Mouse (Mus musculus) neural tube, embryonic 14.5 days (tissue): ENCODE results near the gene Gjb4. TPM values are rescaled to one million over a fixed set of nuclear protein-coding genes. Genes with fewer than 3 reads are reported as not detected.

Source experiments
- ATAC-seq: fragments of 200-750 bp; cut with Nextera tagmentation; 2 replicates; pipeline ENCODE4 v1.8.0; 2017; ENCODE audit warnings: low read depth, mild to moderate bottlenecking, moderate TSS enrichment, moderate library complexity
- H3K27ac ChIP-seq: fragments of 300-500 bp; sonication (generic); 2 replicates; pipeline ENCODE4 v1.5.1; 2014; ENCODE audit warnings: low read depth, mild to moderate bottlenecking, control low read depth, low read length, moderate library complexity, mixed read lengths
- H3K27me3 ChIP-seq: fragments of 300-500 bp; sonication (generic); 2 replicates; pipeline ENCODE4 v1.6.1; 2014; ENCODE audit warnings: low read length; ENCODE audit not compliant: control insufficient read depth, insufficient read depth
- H3K36me3 ChIP-seq: fragments of 300-500 bp; sonication (generic); 2 replicates; pipeline ENCODE4 v1.6.1; 2014; ENCODE audit warnings: low read length, mixed read lengths; ENCODE audit not compliant: control insufficient read depth, insufficient read depth
- H3K4me1 ChIP-seq: fragments of 300-500 bp; sonication (generic); 2 replicates; pipeline ENCODE4 v1.6.1; 2014; ENCODE audit warnings: low read length; ENCODE audit not compliant: control insufficient read depth, insufficient read depth
- H3K4me2 ChIP-seq: fragments of 300-500 bp; sonication (generic); 2 replicates; pipeline ENCODE4 v1.6.1; 2014; ENCODE audit warnings: mild to moderate bottlenecking, low read depth, low read length, control low read depth
- H3K4me3 ChIP-seq: fragments of 300-500 bp; sonication (generic); 2 replicates; pipeline ENCODE4 v1.5.1; 2014; ENCODE audit warnings: low read depth, low read length, control low read depth, mixed read lengths
- H3K9ac ChIP-seq: fragments of 300-500 bp; sonication (generic); replicated peaks from 2 replicates; pipeline ENCODE4 v1.6.1; 2014; ENCODE audit warnings: low read depth, mild to moderate bottlenecking, control low read depth, low read length, mixed read lengths
- H3K9me3 ChIP-seq: fragments of 300-500 bp; sonication (generic); 2 replicates; pipeline ENCODE4 v1.6.1; 2016; ENCODE audit warnings: low read length; ENCODE audit not compliant: control insufficient read depth
- WGBS: fragments of 180-500 bp; shearing (Covaris S2); extraction: QIAGEN DNeasy Blood & Tissue Kit; methylation state at CpG from one replicate; pipeline ENCODE4 v1.1.7; 2014; 5-methylcytosine and 5-hydroxymethylcytosine counted together
- polyA plus RNA-seq: library from polyadenylated mRNA; unstranded; fragments of >200 nt; fragmentation: Nextera tagmentation; extraction: Ambion mirVana; gene quantifications from 2 replicates; pipeline ENCODE4 v1.2.1, GENCODE M21; 2014

The Gjb4 gene
- polyA plus RNA-seq, 1 experiment from 2014 or later = not detected

- Histone ChIP-seq H3K27me3 (no peaks in the 10 kb centered on the region), H3K9ac (no peak within 1 kb of the TSS), H3K36me3 (no peaks in the 10 kb centered on the region), H3K4me3 (no peak within 1 kb of the TSS), H3K9me3 (no peaks in the 10 kb centered on the region), H3K4me1 (no peaks in the 10 kb centered on the region), H3K27ac (no peak within 1 kb of the TSS), H3K4me2 (no peak within 1 kb of the TSS)
- ATAC-seq = no peak
- 24% methylated on average over 5 of the region's 5 CpGs for WGBS
Measured at GRCm38 (mm10) chr4:127358018-127358417, 4.1 kb upstream of the Gjb4 start, which contains the start of gene Gjb5. TSS of gene Gjb5 (minus strand) at chr4:127358181.

- H3K4me3 ChIP-seq = no peak overlapping the region
- no peak overlapping the region for H3K9ac ChIP-seq
- ATAC-seq = no peak
- H3K36me3 ChIP-seq = no peaks in the 10 kb centered on the region
- no peak overlapping the region for H3K4me2 ChIP-seq
- H3K27ac ChIP-seq = no peak overlapping the region
- 75% methylated on average over 15 of the region's 15 CpGs for WGBS
- H3K9me3 ChIP-seq = no peaks in the 10 kb centered on the region
- no peaks in the 10 kb centered on the region for H3K27me3 ChIP-seq
- H3K4me1 ChIP-seq = no peaks in the 10 kb centered on the region
Measured at GRCm38 (mm10) chr4:127354506-127355485, 915 bp upstream of the Gjb4 start.

GRCm38 (mm10) chr4:127352594-127352993 lies 1.3 kb downstream of the Gjb4 start:
- no peak overlapping the region for H3K27ac ChIP-seq
- H3K36me3 ChIP-seq = no peaks in the 10 kb centered on the region
- no peak overlapping the region for H3K9ac ChIP-seq
- H3K4me3 ChIP-seq = no peak overlapping the region
- 15% methylated on average over 1 of the region's 1 CpGs for WGBS
- no peak overlapping the region for H3K4me2 ChIP-seq
- no peaks in the 10 kb centered on the region for H3K27me3 ChIP-seq
- H3K4me1 ChIP-seq = no peaks in the 10 kb centered on the region
- no peaks in the 10 kb centered on the region for H3K9me3 ChIP-seq
- ATAC-seq = no peak

- H3K4me2 ChIP-seq = no peak overlapping the region
- H3K36me3 ChIP-seq = no peaks in the 10 kb centered on the region
- no peak overlapping the region for H3K4me3 ChIP-seq
- no peak overlapping the region for H3K27ac ChIP-seq
- no peak overlapping the region for H3K9ac ChIP-seq
- no peaks in the 10 kb centered on the region for H3K27me3 ChIP-seq
- no peaks in the 10 kb centered on the region for H3K4me1 ChIP-seq
- no peak for ATAC-seq
- WGBS = 70% methylated on average over 4 of the region's 4 CpGs
- H3K9me3 ChIP-seq = no peaks in the 10 kb centered on the region
Measured at GRCm38 (mm10) chr4:127349560-127350300, 4.2 kb downstream of the Gjb4 start.

- H3K27me3 ChIP-seq = no peaks in the 10 kb centered on the region
- 87% methylated on average over 5 of the region's 5 CpGs for WGBS
- H3K4me1 ChIP-seq = no peaks in the 10 kb centered on the region
- ATAC-seq = no peak
- no peak overlapping the region for H3K4me2 ChIP-seq
- no peak overlapping the region for H3K4me3 ChIP-seq
- no peaks in the 10 kb centered on the region for H3K36me3 ChIP-seq
- H3K27ac ChIP-seq = no peak overlapping the region
- no peak overlapping the region for H3K9ac ChIP-seq
- H3K9me3 ChIP-seq = no peaks in the 10 kb centered on the region
Measured at GRCm38 (mm10) chr4:127345000-127345399, 8.9 kb downstream of the Gjb4 start.

GRCm38 (mm10) chr4:127341372-127341771 lies 12.5 kb downstream of the Gjb4 start:
- no peaks in the 10 kb centered on the region for H3K4me1 ChIP-seq
- 62% methylated on average over 6 of the region's 6 CpGs for WGBS
- ATAC-seq = no peak

GRCm38 (mm10) chr4:127337668-127338067 lies 16.2 kb downstream of the Gjb4 start:
- Histone ChIP-seq H3K4me1 (no peaks in the 10 kb centered on the region), H3K4me2 (no peak overlapping the region), H3K4me3 (no peak overlapping the region), H3K9me3 (no peaks in the 10 kb centered on the region), H3K27ac (no peak overlapping the region), H3K36me3 (no peaks in the 10 kb centered on the region), H3K27me3 (peaks cover 2% of the 10 kb centered on the region; the same call in 1 of the 2 replicates), H3K9ac (no peak overlapping the region)
- 88% methylated on average over 5 of the region's 5 CpGs for WGBS
- no peak for ATAC-seq

More at GRCm38 (mm10) chr4:127341372-127341771, 12.5 kb downstream of the Gjb4 start:
- H3K27me3 ChIP-seq = no peaks in the 10 kb centered on the region
- no peaks in the 10 kb centered on the region for H3K36me3 ChIP-seq
- no peak overlapping the region for H3K4me2 ChIP-seq
- H3K4me3 ChIP-seq = no peak overlapping the region
- no peaks in the 10 kb centered on the region for H3K9me3 ChIP-seq
- no peak overlapping the region for H3K9ac ChIP-seq
- H3K27ac ChIP-seq = no peak overlapping the region

GRCm38 (mm10) chr4:127334870-127335504 lies 18.9 kb downstream of the Gjb4 start:
- no peaks in the 10 kb centered on the region for H3K36me3 ChIP-seq
- H3K4me3 ChIP-seq = no peak overlapping the region
- H3K4me2 ChIP-seq = no peak overlapping the region
- 34% methylated on average over 5 of the region's 5 CpGs for WGBS
- H3K9ac ChIP-seq = no peak overlapping the region
- H3K27ac ChIP-seq = no peak overlapping the region
- H3K27me3 ChIP-seq = peaks cover 21% of the 10 kb centered on the region
- H3K4me1 ChIP-seq = peaks cover 8% of the 10 kb centered on the region
- H3K9me3 ChIP-seq = no peaks in the 10 kb centered on the region
- ATAC-seq = no peak
